Mouse (Mus musculus) neural tube, postnatal 0 days (tissue): ENCODE measurements around the gene Trim50. TPM values are rescaled to one million over a fixed set of nuclear protein-coding genes. Genes with fewer than 3 reads are reported as not detected.

ENCODE experiments used
- microRNA-seq: library from miRNA; unstranded; fragments of <30 nt; microRNA quantifications from one replicate; pipeline ENCODE4, GENCODE M21; 2016
- polyA plus RNA-seq: library from polyadenylated mRNA; unstranded; fragments of >200 nt; fragmentation: Nextera tagmentation; extraction: Ambion mirVana; gene quantifications from 2 replicates; pipeline ENCODE4 v1.2.1, GENCODE M21; 2015

Trim50 gene
- polyA plus RNA-seq, result 0.10 and 0.20 TPM in 2 replicates

DNA sequence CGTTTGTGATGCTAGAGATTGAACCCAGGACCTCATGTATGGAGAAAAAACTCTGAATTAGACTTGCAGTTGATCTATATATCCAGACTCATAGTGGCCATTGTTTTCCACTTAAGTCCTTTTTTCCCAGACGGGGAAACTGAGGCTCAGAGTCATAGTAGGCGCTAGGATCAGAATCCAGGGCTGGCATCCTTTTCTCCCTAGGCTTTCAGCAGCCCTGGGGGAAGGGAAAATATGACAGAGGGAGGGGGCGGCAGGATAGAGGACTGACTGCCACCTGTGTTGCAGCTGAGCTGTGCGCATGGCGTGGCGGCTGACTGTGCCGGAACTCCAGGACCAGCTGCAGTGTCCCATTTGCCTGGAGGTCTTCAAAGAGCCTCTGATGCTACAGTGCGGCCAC lies at the start of gene Trim50:
TSS of gene Trim50 (plus strand) at position 301 of the 400 bp plus-strand sequence.

DNA sequence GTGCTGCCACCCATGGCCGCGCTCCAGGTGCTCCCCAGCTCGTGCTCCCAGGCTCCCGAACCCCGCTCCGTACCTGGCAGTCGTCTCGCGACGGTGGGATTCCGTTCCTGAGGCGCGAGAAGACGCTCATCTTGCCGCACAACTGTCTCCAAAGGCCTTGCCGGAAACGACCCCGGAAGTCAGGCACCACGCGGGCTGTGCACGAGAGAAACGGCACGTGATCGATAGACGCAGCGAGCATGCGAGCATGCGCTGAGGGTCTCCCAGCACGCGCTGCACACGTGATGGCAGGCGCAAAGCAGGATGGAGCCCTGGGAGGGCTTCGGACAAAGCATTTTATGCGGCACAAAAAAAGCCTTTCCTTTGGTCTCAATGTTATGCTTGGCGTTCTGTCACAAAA lies 3.2 kb upstream of the Trim50 start, which contains the start of gene Fkbp6:
TSS of gene Fkbp6 (minus strand) at position 183 of the 400 bp plus-strand sequence.

DNA sequence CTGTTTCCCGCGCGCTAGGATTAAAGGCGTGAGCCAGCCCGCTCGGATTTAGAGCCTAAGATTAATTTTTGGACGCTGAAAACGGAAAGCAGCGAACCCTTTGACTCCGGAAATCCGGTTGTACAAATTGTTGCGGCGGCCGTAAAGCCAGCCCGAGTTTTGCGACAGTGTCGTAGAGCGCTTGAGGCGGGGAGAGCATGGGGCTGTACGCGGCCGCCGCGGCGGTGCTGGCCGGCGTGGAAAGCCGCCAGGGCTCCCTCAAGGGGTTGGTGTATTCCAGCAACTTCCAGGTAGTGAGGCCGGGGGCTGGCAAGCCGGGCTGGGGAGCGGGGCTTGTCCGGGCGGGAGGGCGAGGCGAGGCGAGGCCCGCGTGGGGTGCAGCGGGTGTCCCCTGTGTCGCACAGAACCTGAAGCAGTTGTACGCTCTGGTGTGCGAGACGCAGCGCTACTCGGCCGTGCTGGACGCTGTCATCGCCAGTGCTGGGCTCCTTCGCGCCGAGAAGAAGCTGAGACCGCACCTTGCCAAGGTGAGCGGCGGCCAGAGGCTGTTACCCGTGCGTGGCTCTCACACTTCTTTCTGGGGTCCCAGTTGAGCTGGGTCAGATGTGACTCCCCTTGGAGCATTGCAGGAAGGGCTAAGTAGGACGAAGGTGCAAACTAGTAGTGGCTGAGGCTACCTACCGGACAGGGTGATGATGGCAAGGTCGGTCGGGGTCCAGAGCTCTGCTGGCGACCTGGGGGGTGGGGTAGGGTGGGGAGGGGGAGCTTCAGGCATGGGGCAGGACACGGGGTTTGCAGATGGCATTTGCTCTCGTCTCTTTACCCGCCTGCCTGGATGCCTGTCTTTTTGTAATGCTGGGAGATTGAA lies 16.9 kb downstream of the Trim50 start, which contains the start of gene Nsun5:
TSS of gene Nsun5 (plus strand) at position 167 of the 868 bp plus-strand sequence.

DNA sequence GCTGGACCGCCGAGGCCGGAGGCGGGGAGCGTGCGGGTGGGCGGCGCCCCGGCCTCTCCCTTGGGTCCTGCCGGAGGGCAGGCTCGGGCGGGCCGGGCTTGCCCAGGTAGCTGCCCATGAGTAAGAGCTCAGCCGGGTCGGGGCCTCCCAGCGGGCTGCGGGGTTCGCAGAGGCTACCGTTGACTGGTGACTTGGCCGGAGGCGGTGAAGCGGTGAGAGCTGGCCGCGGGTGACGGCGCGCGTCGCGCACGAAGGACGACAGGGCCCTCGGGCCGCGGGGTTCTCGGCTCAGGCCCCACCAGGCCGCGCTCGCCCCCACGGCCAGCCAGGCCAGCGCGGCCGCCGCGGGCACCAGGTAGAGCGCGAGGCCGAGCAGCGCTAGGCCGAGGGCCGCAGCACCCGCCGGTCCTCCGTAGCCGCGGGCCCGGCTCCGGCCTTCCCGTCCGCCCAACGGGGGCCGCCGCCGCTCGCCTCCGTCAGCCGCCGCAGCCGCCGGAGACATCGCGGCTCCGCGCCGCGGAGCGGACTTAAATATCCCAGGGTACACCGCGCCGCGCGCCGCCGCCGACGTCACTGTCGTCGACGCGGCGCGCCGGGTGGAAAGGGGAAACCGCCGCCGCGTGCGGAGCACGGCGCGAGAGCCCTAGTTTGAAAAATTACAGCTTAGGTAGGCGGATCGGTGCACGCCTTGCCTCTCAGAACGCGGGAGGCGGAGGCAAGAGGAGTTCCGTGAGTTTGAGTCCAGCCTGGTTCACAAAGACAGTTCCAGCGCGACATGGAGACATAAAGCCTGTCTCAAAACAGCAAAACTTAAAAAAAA lies 41.1 kb downstream of the Trim50 start, which contains the start of gene Pom121:
TSS of gene Pom121 (minus strand) at position 543 of the 820 bp plus-strand sequence.

Small RNA genes lying within 50 kb of the gene (microRNA-seq; reads per million reads assigned to microRNA genes)
- 0.87 reads per million for gene Mir7033

Other genes starting within 250 kb of the Trim50 start
- 10.6 and 12.5 TPM in 2 replicates for gene Tbl2, start 203.6 kb upstream of the Trim50 start, polyA plus RNA-seq
- 38.0 and 40.4 TPM in 2 replicates for gene Bcl7b, start 185.0 kb upstream of the Trim50 start, polyA plus RNA-seq
- gene Baz1b, start 166.0 kb upstream of the Trim50 start, polyA plus RNA-seq, result 16.2 and 17.8 TPM in 2 replicates
- 19.2 and 20.2 TPM in 2 replicates for gene Fzd9, start 102.1 kb upstream of the Trim50 start, polyA plus RNA-seq
- 0.65 TPM in 1 of 2 replicates, not detected in the other for gene Fkbp6, start 3.3 kb upstream of the Trim50 start, polyA plus RNA-seq
- gene Nsun5, start 16.7 kb downstream of the Trim50 start, polyA plus RNA-seq, result 20.3 and 22.7 TPM in 2 replicates
- 8.0 and 9.4 TPM in 2 replicates for gene Pom121, start 41.3 kb downstream of the Trim50 start, polyA plus RNA-seq
- gene Hip1, start 191.8 kb downstream of the Trim50 start, polyA plus RNA-seq, result 32.1 and 36.3 TPM in 2 replicates
- gene Ccl26, start 210.3 kb downstream of the Trim50 start, polyA plus RNA-seq, result not detected in 2 replicates
- gene Ccl24, start 219.8 kb downstream of the Trim50 start, polyA plus RNA-seq, result 2.1 and 6.8 TPM in 2 replicates